Mouse (Mus musculus): Measurements from ENCODE around the gene Fopnl.

DNA sequence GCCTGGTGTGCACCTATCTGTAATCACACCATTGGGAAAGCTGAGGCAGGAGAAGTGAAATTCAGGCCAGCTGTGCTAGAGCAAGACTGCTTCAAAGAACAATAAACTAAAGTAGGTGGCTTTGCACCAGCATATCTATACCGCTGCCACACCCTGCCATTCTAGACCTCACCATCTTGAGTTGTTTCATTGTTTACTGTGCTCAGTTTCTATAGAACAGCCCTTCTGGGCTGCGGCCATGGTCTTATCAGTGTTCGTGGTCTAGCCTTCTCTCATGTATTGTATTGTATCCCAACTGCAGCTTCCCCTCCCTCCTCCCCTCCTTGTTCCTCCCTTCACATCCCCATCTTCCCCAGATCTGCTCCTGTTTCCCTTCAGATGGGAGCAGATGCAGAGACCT is 46.3 kb upstream of the Fopnl start:
- TF ChIP-seq CTCF (IDR thresholded peaks at IDR 0.05 in 2 of 3, conservative IDR thresholded peaks at IDR 0.05 in 1 of 3; ENCODE audit: control insufficient read depth in 1 of 3, insufficient read depth in 1 of 3, low read depth in 2 of 3, low read length in 3 of 3, poor library complexity in 1 of 3, severe bottlenecking in 1 of 3) (no peak), TAL1 (IDR thresholded peaks at IDR 0.05; ENCODE audit: low read length) (0 out of 2 replicates have a peak, but pooled peaks have one; percentile 9), USF2 (IDR thresholded peaks at IDR 0.05; ENCODE audit: borderline replicate concordance in 1 of 2, insufficient read depth in 1 of 2, low read depth in 1 of 2, low read length in 2 of 2) (no peak)

Measured in MEL (cell line).